Mouse (Mus musculus): ENCODE measurements around the gene Olfr1383. TPM values are rescaled to one million over a fixed set of nuclear protein-coding genes. Genes with fewer than 3 reads are reported as not detected.
"Not testable (repeated sequence)": the region's sequence is repeated elsewhere in the genome, so short reads cannot be mapped to it uniquely, and the experiment has no call there.

The Olfr1383 gene
- not detected in 2 replicates for polyA plus RNA-seq (2012; rRNA removed)

- Histone ChIP-seq H3K27me3 (ENCODE audit: control insufficient read depth, insufficient read depth, low read length) (no peaks in the 10 kb centered on the region), H3K27ac (ENCODE audit: insufficient read depth, low read depth, low read length) (no peak within 1 kb of the TSS), H3K4me3 (ENCODE audit: low read depth, low read length) (no peak within 1 kb of the TSS), H3K4me1 (ENCODE audit: control insufficient read depth, insufficient read depth, insufficient read length, low read length) (no peaks in the 10 kb centered on the region), H3K36me3 (ENCODE audit: control insufficient read depth, insufficient read depth, low read length) (no peaks in the 10 kb centered on the region)
- TF ChIP-seq POLR2A (IDR thresholded peaks at IDR 0.05; ENCODE audit: low read depth, low read length) (no peak), CTCF (IDR thresholded peaks at IDR 0.05; ENCODE audit: extremely low read depth, insufficient read length, insufficient replicate concordance, low read depth, low read length) (no peak)
These were observed at the start of gene Olfr1383 for GRCm38 (mm10) chr11:49519348-49519747. TSS of gene Olfr1383 (plus strand) at chr11:49519648.

- Histone ChIP-seq H3K27ac (ENCODE audit: insufficient read depth, low read depth, low read length) (no peak overlapping the region), H3K36me3 (ENCODE audit: control insufficient read depth, insufficient read depth, low read length) (no peaks in the 10 kb centered on the region), H3K4me1 (ENCODE audit: control insufficient read depth, insufficient read depth, insufficient read length, low read length) (no peaks in the 10 kb centered on the region), H3K4me3 (ENCODE audit: low read depth, low read length) (no peak overlapping the region), H3K27me3 (ENCODE audit: control insufficient read depth, insufficient read depth, low read length) (no peaks in the 10 kb centered on the region)
- no peak for TF ChIP-seq CTCF (IDR thresholded peaks at IDR 0.05; ENCODE audit: extremely low read depth, insufficient read length, insufficient replicate concordance, low read depth, low read length)
- no peak for TF ChIP-seq POLR2A (IDR thresholded peaks at IDR 0.05; ENCODE audit: low read depth, low read length)
- 35% methylated on average over 4 of the region's 4 CpGs for WGBS
These were observed 33.5 kb upstream of the Olfr1383 start for GRCm38 (mm10) chr11:49485973-49486372.

- H3K4me1 ChIP-seq (ENCODE audit: control insufficient read depth, insufficient read depth, insufficient read length, low read length); H3K27ac ChIP-seq (ENCODE audit: insufficient read depth, low read depth, low read length); H3K27me3 ChIP-seq (ENCODE audit: control insufficient read depth, insufficient read depth, low read length); H3K36me3 ChIP-seq (ENCODE audit: control insufficient read depth, insufficient read depth, low read length); H3K4me3 ChIP-seq (ENCODE audit: low read depth, low read length): not testable (repeated sequence)
- 54% methylated on average over 1 of the region's 1 CpGs for WGBS
These were observed 30.7 kb upstream of the Olfr1383 start, which contains the start of gene Olfr1385 for GRCm38 (mm10) chr11:49488770-49489169. TSS of gene Olfr1385 (plus strand) at chr11:49489070.

- Histone ChIP-seq H3K4me3 (ENCODE audit: low read depth, low read length) (no peak overlapping the region), H3K4me1 (ENCODE audit: control insufficient read depth, insufficient read depth, insufficient read length, low read length) (no peaks in the 10 kb centered on the region), H3K27me3 (ENCODE audit: control insufficient read depth, insufficient read depth, low read length) (no peaks in the 10 kb centered on the region), H3K27ac (ENCODE audit: insufficient read depth, low read depth, low read length) (no peak overlapping the region), H3K36me3 (ENCODE audit: control insufficient read depth, insufficient read depth, low read length) (no peaks in the 10 kb centered on the region)
- 64% methylated on average over 5 of the region's 5 CpGs for WGBS
- TF ChIP-seq CTCF (IDR thresholded peaks at IDR 0.05; ENCODE audit: extremely low read depth, insufficient read length, insufficient replicate concordance, low read depth, low read length) (no peak), POLR2A (IDR thresholded peaks at IDR 0.05; ENCODE audit: low read depth, low read length) (no peak)
These were observed 1.4 kb upstream of the Olfr1383 start for GRCm38 (mm10) chr11:49518086-49518485.

- 80% methylated on average over 3 of the region's 3 CpGs for WGBS
- TF ChIP-seq POLR2A (IDR thresholded peaks at IDR 0.05; ENCODE audit: low read depth, low read length) (no peak), CTCF (IDR thresholded peaks at IDR 0.05; ENCODE audit: extremely low read depth, insufficient read length, insufficient replicate concordance, low read depth, low read length) (no peak)
- Histone ChIP-seq H3K4me3 (ENCODE audit: low read depth, low read length) (no peak within 1 kb of the TSS), H3K4me1 (ENCODE audit: control insufficient read depth, insufficient read depth, insufficient read length, low read length) (no peaks in the 10 kb centered on the region), H3K27ac (ENCODE audit: insufficient read depth, low read depth, low read length) (no peak within 1 kb of the TSS), H3K36me3 (ENCODE audit: control insufficient read depth, insufficient read depth, low read length) (no peaks in the 10 kb centered on the region), H3K27me3 (ENCODE audit: control insufficient read depth, insufficient read depth, low read length) (no peaks in the 10 kb centered on the region)
These were observed 8.5 kb downstream of the Olfr1383 start, which contains the start of gene Olfr1382 for GRCm38 (mm10) chr11:49527947-49528346. TSS of gene Olfr1382 (plus strand) at chr11:49528247.

GRCm38 (mm10) chr11:49532761-49533160, 13.3 kb downstream of the Olfr1383 start:
- H3K27me3 ChIP-seq (ENCODE audit: control insufficient read depth, insufficient read depth, low read length): no peaks in the 10 kb centered on the region
- H3K36me3 ChIP-seq (ENCODE audit: control insufficient read depth, insufficient read depth, low read length): no peaks in the 10 kb centered on the region
- H3K4me1 ChIP-seq (ENCODE audit: control insufficient read depth, insufficient read depth, insufficient read length, low read length): no peaks in the 10 kb centered on the region
- no peak overlapping the region for H3K4me3 ChIP-seq (ENCODE audit: low read depth, low read length)
- no peak overlapping the region for H3K27ac ChIP-seq (ENCODE audit: insufficient read depth, low read depth, low read length)
- TF ChIP-seq POLR2A (IDR thresholded peaks at IDR 0.05; ENCODE audit: low read depth, low read length): no peak
- no peak for TF ChIP-seq CTCF (IDR thresholded peaks at IDR 0.05; ENCODE audit: extremely low read depth, insufficient read length, insufficient replicate concordance, low read depth, low read length)

- H3K4me3 ChIP-seq (ENCODE audit: low read depth, low read length); H3K27ac ChIP-seq (ENCODE audit: insufficient read depth, low read depth, low read length); H3K36me3 ChIP-seq (ENCODE audit: control insufficient read depth, insufficient read depth, low read length); H3K4me1 ChIP-seq (ENCODE audit: control insufficient read depth, insufficient read depth, insufficient read length, low read length); H3K27me3 ChIP-seq (ENCODE audit: control insufficient read depth, insufficient read depth, low read length): not testable (repeated sequence)
- WGBS: 76% methylated on average over 2 of the region's 2 CpGs
These were observed 17.2 kb downstream of the Olfr1383 start for GRCm38 (mm10) chr11:49536631-49537030.

GRCm38 (mm10) chr11:49543149-49543548, 23.7 kb downstream of the Olfr1383 start, which contains the start of gene Olfr1381:
TSS of gene Olfr1381 (plus strand) at chr11:49543449.
- H3K27me3 ChIP-seq (ENCODE audit: control insufficient read depth, insufficient read depth, low read length); H3K36me3 ChIP-seq (ENCODE audit: control insufficient read depth, insufficient read depth, low read length); H3K4me3 ChIP-seq (ENCODE audit: low read depth, low read length); H3K4me1 ChIP-seq (ENCODE audit: control insufficient read depth, insufficient read depth, insufficient read length, low read length); H3K27ac ChIP-seq (ENCODE audit: insufficient read depth, low read depth, low read length): not testable (repeated sequence)
- WGBS: 65% methylated on average over 3 of the region's 3 CpGs

- not testable (repeated sequence) for H3K27ac ChIP-seq (ENCODE audit: insufficient read depth, low read depth, low read length); H3K27me3 ChIP-seq (ENCODE audit: control insufficient read depth, insufficient read depth, low read length); H3K36me3 ChIP-seq (ENCODE audit: control insufficient read depth, insufficient read depth, low read length); H3K4me1 ChIP-seq (ENCODE audit: control insufficient read depth, insufficient read depth, insufficient read length, low read length); H3K4me3 ChIP-seq (ENCODE audit: low read depth, low read length)
- WGBS: 70% methylated on average over 3 of the region's 3 CpGs
These were observed 34.6 kb downstream of the Olfr1383 start for GRCm38 (mm10) chr11:49554033-49554432.

GRCm38 (mm10) chr11:49556578-49556977, 37.1 kb downstream of the Olfr1383 start, which contains the start of gene Olfr1380:
TSS of gene Olfr1380 (plus strand) at chr11:49556878.
- WGBS: 75% methylated on average over 5 of the region's 5 CpGs
- H3K36me3 ChIP-seq (ENCODE audit: control insufficient read depth, insufficient read depth, low read length); H3K27me3 ChIP-seq (ENCODE audit: control insufficient read depth, insufficient read depth, low read length); H3K27ac ChIP-seq (ENCODE audit: insufficient read depth, low read depth, low read length); H3K4me1 ChIP-seq (ENCODE audit: control insufficient read depth, insufficient read depth, insufficient read length, low read length); H3K4me3 ChIP-seq (ENCODE audit: low read depth, low read length): not testable (repeated sequence)

- not testable (repeated sequence) for H3K36me3 ChIP-seq (ENCODE audit: control insufficient read depth, insufficient read depth, low read length); H3K27ac ChIP-seq (ENCODE audit: insufficient read depth, low read depth, low read length); H3K4me1 ChIP-seq (ENCODE audit: control insufficient read depth, insufficient read depth, insufficient read length, low read length); H3K27me3 ChIP-seq (ENCODE audit: control insufficient read depth, insufficient read depth, low read length); H3K4me3 ChIP-seq (ENCODE audit: low read depth, low read length)
- WGBS: 34% methylated on average over 2 of the region's 2 CpGs
These were observed 55.6 kb downstream of the Olfr1383 start for GRCm38 (mm10) chr11:49575054-49575453.

Measured in small intestine, adult 2 months (tissue).